Mouse (Mus musculus): ENCODE results near the gene Lrrc25.

Lrrc25 gene

DNA sequence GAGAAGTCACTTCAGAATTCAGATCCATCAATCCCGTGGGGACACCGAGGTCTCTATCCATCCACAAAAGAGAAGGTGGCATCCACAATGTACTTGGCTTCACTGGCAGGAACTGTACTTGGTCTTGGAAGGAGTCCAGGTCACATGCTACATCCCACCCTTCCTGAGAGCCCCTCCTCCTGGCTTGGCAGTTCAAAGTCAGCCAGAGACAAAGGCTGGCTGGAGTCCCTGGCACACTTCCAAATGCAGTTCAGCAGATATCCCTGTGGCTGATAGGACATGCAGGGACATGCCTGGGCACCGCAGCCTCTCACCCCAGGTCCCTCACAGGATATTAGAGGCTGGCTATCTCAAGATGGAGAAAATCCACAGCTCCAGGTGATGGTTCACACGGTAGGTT is 33.4 kb downstream of the Lrrc25 start:
- DNase-seq = peak; percentile 50

DNA sequence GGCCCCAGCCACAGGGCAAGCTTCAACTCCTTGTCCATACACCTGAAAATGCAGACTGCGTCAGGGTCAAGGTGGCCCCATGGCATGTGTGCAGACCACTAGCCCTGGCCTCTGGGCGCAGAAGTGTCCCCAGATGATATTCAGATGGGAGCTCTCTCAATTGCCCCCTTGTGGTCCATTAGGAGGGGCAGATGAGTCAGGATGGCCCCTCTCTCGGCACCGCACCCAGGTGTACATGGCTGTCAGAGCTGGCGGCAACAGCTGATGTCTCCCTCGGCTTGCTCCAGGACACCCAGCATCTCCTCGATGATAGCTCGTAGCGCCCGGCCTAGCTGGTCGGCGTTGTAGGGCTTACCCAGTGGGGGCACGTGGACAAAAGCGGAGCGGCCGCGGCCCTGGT is 34.4 kb downstream of the Lrrc25 start:
- no peak for DNase-seq

DNA sequence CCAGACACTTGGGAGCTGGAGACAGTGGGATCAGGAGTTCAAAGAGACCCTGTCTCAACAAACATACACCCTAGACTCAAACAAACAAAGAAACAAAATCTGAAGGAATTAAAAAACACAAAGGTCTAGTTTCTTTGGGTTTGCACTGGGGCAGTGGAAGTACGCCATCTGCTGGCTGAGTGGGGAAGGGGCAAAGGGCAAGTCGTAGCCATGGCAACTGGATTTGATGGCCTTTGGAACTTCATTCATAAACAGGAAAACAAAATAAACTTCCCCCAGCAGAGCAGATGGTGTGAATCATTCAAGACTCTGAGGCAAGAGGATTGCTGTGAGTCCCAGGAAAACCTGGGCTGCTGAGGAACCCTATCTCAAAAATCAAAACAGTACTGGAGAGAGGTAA is 37.3 kb downstream of the Lrrc25 start:
- no peak for DNase-seq

DNA sequence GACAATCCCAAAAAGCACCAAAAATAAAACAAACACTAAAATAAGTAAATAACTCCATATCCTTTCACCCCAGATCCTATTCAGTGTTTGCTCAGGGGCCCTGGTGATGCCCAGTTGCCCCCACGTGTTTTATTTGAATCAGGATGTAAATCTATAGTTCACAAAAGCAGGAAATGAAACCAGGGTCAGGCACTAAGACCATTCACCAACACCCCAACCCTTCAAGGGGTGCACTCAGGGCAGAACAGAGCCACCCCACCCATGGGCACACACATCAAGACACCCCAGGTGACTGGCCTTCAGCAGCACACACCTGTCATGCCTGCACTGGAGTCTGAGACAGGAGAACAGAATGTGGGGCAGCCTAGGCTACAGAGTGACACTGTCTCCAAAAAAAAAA is 38.2 kb downstream of the Lrrc25 start:
- DNase-seq = no peak

DNA sequence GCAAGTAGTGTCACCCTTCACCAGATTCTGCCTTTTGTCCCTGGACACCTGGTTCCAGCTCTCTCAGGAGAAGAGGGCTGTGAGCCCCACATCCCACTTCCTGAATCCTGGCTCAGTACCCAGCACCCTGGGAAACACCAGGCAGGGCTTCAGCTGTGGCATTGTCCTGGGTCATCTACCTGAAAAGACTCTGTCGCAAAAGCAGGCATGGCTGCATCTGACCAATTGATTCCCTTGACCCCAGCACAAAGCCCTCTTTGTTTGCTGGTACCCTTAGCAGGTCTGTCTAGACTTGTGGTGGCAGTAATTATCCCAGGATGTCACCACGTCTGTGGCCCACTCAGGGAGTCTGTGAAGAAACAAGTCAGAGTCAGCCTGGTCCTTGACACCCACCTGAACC is 39.5 kb downstream of the Lrrc25 start:
- DNase-seq = no peak

DNA sequence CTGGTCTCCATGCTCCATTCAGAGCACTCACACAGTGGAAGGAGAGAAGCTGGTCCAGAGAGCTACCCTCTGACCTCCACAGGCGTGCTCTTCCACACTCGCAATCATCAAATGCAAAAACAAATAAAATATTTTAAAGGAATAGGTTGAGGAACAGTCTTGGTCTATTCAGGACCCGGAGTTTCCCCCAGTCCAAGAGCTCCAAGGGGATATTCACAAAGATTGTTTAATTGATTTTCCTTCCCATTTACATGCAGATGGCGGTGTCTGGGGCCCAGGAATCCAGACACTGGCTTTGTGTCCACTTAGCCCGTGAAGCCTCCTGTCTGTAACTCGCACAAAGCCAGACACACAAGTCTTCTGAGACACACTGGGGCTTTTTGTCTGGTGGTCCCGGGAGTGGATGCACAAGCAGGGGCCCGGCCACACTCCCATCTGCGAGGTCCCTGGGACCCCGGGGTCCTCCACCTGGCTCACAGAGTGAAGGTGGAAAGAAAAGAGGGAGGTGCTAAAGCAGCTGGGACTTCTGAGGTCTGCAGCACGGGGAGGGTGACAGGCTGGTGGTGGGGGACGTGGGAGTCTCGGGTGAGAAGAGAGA is 40.3 kb downstream of the Lrrc25 start:
- DNase-seq = no peak

DNA sequence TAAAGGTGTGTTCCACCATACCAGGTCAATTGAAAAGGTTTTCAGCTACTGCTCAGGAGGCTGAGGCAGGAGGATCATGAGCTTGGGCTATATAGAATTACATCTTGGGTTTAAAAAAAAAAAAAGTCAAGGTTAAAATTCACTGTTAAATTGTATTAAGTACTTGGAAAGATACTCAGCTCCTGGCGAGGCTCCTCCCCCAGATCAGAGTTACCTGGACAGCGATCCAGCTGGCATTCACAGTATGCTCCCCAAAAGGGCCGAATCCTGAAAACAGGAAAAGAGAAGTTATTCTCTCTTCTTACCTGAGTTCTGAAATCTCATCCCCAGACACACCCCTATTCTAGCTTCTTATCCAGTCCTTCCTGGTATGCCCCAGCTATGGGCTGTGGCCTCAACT is 41.3 kb downstream of the Lrrc25 start:
- no peak for DNase-seq

DNA sequence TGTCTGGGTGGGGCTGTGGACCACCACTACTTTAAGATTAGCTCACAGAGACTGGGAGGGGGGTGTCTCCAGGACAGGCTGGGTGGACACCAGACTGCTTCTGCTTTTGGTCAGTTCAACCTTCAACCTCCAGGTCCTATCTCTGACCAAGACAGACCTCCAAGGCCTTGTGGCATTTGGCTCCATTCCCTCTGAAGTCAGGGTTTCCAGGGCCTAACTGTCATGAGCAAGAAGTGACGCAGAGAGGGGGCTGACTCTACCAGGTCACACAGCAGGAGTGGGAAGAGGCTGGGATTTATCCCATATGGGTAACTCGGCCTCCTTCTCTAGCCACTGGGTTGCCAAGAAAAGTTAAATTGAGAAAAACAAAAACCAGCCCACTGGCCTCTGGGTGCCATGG is 41.8 kb downstream of the Lrrc25 start:
- no peak for DNase-seq

DNA sequence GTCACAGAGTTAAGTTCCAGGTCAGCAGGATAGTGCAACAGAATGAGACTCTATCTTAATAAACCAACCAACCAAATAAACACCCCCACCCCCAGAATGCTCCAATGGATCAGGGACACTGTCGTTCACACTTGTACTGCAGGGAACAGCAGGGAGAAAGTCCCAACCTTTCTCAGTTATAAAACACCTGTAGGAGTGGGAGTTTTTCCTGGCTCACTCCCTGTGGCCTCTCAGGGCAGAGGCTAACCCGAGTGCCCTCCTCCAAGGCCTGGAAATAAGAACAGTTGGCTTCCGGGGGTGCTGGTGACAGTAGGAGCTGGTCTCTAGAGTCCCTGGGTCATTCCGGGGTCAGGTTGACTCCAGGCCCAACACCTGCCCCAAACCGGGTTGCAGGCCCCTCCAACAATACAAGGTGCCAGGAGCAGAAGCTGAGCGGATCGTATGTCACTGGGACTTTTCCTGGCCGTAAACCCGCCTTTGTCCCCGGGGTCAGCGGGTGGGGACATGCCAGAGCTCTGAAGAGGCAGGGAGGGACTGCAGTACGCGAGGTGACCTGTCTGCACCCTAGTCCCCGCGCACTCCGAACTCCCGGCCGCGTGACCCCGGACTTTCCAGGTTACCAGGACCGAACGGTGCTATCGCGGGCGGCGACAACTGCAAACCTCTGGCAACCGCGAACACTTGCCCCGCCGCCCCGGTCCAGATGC is 43.1 kb downstream of the Lrrc25 start:
- no peak for DNase-seq

DNA sequence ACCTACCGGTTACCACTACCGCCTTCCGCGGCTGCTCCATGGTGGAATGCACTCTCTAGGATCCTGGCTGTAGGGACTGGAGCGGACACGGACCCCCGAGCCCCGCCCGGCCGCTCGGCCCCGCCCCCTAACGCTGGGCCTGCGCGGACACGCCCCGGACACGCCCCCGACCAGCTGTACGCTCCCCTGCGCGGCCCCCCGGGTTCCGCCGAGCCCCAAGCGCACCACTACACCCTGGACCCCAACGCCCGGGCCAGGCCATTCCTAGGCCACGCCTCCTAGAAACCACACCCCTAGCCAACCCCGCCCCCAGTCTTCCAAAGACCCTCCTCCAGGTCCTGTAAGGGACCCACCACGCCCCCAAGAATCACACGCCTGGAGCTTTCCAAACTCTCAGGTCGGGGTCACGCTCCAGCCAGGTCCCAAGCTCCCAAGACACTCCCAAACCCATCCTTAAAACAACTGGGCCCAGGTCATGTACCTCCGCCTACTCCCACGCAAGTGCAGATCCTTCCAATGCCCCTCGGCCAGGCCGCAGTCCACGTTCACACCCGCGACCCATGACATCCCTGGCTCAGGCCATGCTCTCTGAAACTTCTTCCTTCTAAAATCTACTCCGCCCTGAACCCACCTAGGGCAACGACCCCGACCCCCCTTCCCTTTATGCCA is 43.8 kb downstream of the Lrrc25 start:
- peak; percentile 72 for DNase-seq

DNA sequence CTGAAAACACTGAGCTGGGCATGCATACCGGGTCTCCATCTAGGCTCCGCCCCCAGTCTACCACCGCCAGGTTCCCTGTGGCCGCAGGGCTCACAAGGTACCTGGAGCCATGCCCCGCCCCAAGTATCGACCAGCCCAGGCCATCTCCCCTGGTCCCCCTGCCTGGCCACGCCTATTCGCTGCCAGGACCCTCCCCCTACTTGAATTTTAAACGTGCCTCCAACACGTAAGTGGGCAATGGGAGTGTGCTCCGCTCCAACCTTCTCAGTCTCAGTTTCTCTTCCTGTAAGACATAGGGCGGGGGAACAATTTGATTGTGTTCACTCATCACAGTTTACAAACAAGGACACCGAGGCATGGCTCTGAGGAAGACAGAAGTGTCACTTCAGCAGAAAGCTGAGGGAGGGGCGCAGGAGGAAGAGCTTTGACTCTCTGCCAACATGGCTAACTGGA is 44.3 kb downstream of the Lrrc25 start, which contains the start of gene Pgpep1:
TSS of gene Pgpep1 (minus strand) at position 116 of the 453 bp plus-strand sequence.
- no peak for DNase-seq

DNA sequence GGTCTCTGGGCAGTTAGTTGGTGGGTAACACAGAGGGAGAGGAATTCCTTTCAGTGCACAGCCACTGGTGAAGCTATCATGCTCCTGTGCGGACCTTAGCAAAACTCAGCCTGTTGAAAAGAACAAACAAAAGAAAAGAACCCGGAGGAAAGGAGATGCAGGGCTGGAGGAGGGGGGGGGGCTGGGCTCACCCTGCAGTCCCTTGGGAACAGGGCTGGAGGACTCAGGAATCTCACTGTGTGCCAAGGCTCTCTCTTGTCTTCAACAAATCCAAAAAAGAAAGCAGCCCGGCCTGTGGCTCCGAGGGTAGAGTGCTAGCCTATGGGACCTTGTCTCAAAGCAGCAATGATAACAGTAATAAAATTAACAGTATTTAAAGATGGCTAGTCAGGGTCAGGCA is 47.7 kb downstream of the Lrrc25 start:
- DNase-seq = no peak

DNA sequence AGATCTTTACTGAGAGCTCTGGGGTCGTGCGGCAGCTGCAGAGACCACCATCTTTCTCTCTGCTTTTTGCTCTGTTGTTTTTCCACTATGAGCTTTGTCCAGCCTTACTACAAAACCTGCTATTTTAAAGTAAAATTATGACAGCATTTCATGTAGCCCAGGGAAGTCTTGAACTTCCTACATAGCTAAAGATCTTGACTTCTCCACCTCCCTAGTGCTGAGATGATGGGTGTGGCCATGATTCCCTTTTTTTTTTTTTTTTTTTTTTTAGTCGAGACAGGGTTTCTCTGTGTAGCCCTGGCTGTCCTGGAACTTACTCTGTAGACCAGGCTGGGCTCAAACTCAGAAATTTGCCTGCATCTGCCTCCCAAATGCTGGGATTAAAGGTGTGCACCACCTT is 48.7 kb downstream of the Lrrc25 start:
- DNase-seq = no peak

DNA sequence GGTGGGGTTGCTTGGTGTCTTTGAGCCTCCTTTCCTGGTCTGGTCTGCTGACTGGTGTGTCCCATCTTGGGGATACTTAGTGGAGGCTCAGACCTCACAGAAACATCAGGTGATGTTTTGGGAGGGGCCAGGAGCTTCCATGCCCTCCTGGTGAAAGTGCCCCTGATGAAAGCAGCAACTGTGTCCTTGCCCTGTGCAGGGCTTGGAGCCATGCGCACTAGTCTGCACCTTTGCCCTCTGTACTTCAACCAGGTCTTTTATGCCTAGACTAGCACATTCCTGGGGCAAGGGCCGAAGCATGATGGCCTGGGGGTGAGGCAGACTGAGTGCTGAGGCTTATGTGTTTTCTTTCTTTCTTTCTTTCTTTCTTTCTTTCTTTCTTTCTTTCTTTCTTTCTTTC is 49.6 kb downstream of the Lrrc25 start:
- no peak for DNase-seq

DNA sequence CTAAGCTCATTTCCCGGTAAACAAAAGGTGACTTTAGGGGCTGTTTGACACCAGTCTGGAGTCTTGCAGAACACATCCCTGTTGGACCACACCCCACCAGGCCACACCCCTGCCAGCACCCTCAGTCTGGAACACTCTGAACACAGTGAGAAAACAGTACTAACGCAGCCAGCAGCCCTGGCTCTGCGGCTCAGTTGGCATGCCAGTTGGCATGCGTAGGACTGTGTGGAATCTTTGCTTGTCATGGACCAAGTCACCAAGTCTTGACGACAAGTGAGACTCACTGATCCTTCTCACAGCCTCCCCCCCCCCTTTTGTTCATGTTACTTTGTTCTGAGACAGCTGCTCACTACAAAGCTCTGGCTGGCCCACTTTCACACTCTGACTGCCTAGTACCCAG is 51.1 kb downstream of the Lrrc25 start:
- DNase-seq = peak; percentile 29

All from right cerebral cortex, postnatal 14 days (tissue).